Mouse (Mus musculus): ENCODE results near the gene Trim38. TPM values are rescaled to one million over a fixed set of nuclear protein-coding genes. Genes with fewer than 3 reads are reported as not detected.

The Trim38 gene
- polyA plus RNA-seq, 1 experiment from 2014 or later = not detected

- 91% methylated on average over 5 of the region's 5 CpGs for WGBS
- ATAC-seq (replicated peaks; ENCODE audit: low FRiP score) (no peak), DNase-seq (ENCODE audit: low spot score) (no peak)
- H3K9ac ChIP-seq (ENCODE audit: low read depth, low read length) = no peak overlapping the region
- no peaks in the 10 kb centered on the region for H3K9me3 ChIP-seq (ENCODE audit: control insufficient read depth, low read length)
- H3K4me3 ChIP-seq (ENCODE audit: low read depth, low read length) = no peak overlapping the region
- no peaks in the 10 kb centered on the region for H3K27me3 ChIP-seq (replicated peaks; ENCODE audit: control insufficient read depth, insufficient read depth, low read length)
- no peak overlapping the region for H3K4me2 ChIP-seq
- H3K27ac ChIP-seq (ENCODE audit: low read depth, low read length) = peak overlapping the region; percentile 32; the same call in 1 of the 2 replicates
- peaks cover 7% of the 10 kb centered on the region for H3K4me1 ChIP-seq (replicated peaks; ENCODE audit: control insufficient read depth, insufficient read depth, low read length)
- no peaks in the 10 kb centered on the region for H3K36me3 ChIP-seq (ENCODE audit: control insufficient read depth, insufficient read depth, low read length)
Observed at GRCm38 (mm10) chr13:23737091-23737490, 32.6 kb upstream of the Trim38 start.

- peak overlapping the region; percentile 52 for H3K4me3 ChIP-seq (ENCODE audit: low read depth, low read length)
- no peak for ATAC-seq (replicated peaks; ENCODE audit: low FRiP score)
- peaks cover 7% of the 10 kb centered on the region for H3K4me1 ChIP-seq (replicated peaks; ENCODE audit: control insufficient read depth, insufficient read depth, low read length)
- H3K4me2 ChIP-seq = peak overlapping the region; percentile 91
- WGBS = 23% methylated on average over 4 of the region's 4 CpGs
- H3K9ac ChIP-seq (ENCODE audit: low read depth, low read length) = peak overlapping the region; percentile 83
- no peaks in the 10 kb centered on the region for H3K9me3 ChIP-seq (ENCODE audit: control insufficient read depth, low read length)
- peak overlapping the region; percentile 100 for H3K27ac ChIP-seq (ENCODE audit: low read depth, low read length)
- no peak for DNase-seq (ENCODE audit: low spot score)
- H3K36me3 ChIP-seq (ENCODE audit: control insufficient read depth, insufficient read depth, low read length) = no peaks in the 10 kb centered on the region
- no peaks in the 10 kb centered on the region for H3K27me3 ChIP-seq (replicated peaks; ENCODE audit: control insufficient read depth, insufficient read depth, low read length)
Observed at GRCm38 (mm10) chr13:23738041-23738440, 31.7 kb upstream of the Trim38 start.

- H3K27ac ChIP-seq (ENCODE audit: low read depth, low read length) = peak within 1 kb of the TSS; percentile 100
- H3K27me3 ChIP-seq (replicated peaks; ENCODE audit: control insufficient read depth, insufficient read depth, low read length) = no peaks in the 10 kb centered on the region
- no peaks in the 10 kb centered on the region for H3K36me3 ChIP-seq (ENCODE audit: control insufficient read depth, insufficient read depth, low read length)
- H3K4me1 ChIP-seq (replicated peaks; ENCODE audit: control insufficient read depth, insufficient read depth, low read length) = peaks cover 7% of the 10 kb centered on the region
- WGBS = under 1% methylated on average over 30 of the region's 38 CpGs
- peak; percentile 95 for DNase-seq (ENCODE audit: low spot score)
- peak within 1 kb of the TSS; percentile 91 for H3K4me2 ChIP-seq
- peak within 1 kb of the TSS; percentile 83 for H3K9ac ChIP-seq (ENCODE audit: low read depth, low read length)
- no peaks in the 10 kb centered on the region for H3K9me3 ChIP-seq (ENCODE audit: control insufficient read depth, low read length)
- peak within 1 kb of the TSS; percentile 52 for H3K4me3 ChIP-seq (ENCODE audit: low read depth, low read length)
- ATAC-seq (replicated peaks; ENCODE audit: low FRiP score) = peak; percentile 83
Observed at GRCm38 (mm10) chr13:23738677-23739068, 31.0 kb upstream of the Trim38 start, which contains the start of gene Hist1h1c. Gene Hist1h1c, plus strand, starts transcription at chr13:23738808.

- Histone ChIP-seq H3K4me3 (ENCODE audit: low read depth, low read length) (peak overlapping the region; percentile 52), H3K27ac (ENCODE audit: low read depth, low read length) (peak overlapping the region; percentile 100), H3K9me3 (ENCODE audit: control insufficient read depth, low read length) (no peaks in the 10 kb centered on the region), H3K36me3 (ENCODE audit: control insufficient read depth, insufficient read depth, low read length) (no peaks in the 10 kb centered on the region), H3K27me3 (replicated peaks; ENCODE audit: control insufficient read depth, insufficient read depth, low read length) (no peaks in the 10 kb centered on the region), H3K4me2 (peak overlapping the region; percentile 91), H3K4me1 (replicated peaks; ENCODE audit: control insufficient read depth, insufficient read depth, low read length) (peaks cover 7% of the 10 kb centered on the region), H3K9ac (ENCODE audit: low read depth, low read length) (peak overlapping the region; percentile 83)
- peak; percentile 85 for ATAC-seq (replicated peaks; ENCODE audit: low FRiP score)
- peak; percentile 94 for DNase-seq (ENCODE audit: low spot score)
- under 1% methylated on average over 39 of the region's 39 CpGs for WGBS
Observed at GRCm38 (mm10) chr13:23739069-23739921, 30.4 kb upstream of the Trim38 start.

GRCm38 (mm10) chr13:23739922-23740252 is 29.8 kb upstream of the Trim38 start:
- under 1% methylated on average over 14 of the region's 14 CpGs for WGBS
- ATAC-seq (replicated peaks; ENCODE audit: low FRiP score) (no peak), DNase-seq (ENCODE audit: low spot score) (no peak)
- H3K27me3 ChIP-seq (replicated peaks; ENCODE audit: control insufficient read depth, insufficient read depth, low read length) = no peaks in the 10 kb centered on the region
- peak overlapping the region; percentile 91 for H3K4me2 ChIP-seq
- peaks cover 7% of the 10 kb centered on the region for H3K4me1 ChIP-seq (replicated peaks; ENCODE audit: control insufficient read depth, insufficient read depth, low read length)
- H3K36me3 ChIP-seq (ENCODE audit: control insufficient read depth, insufficient read depth, low read length) = no peaks in the 10 kb centered on the region
- peak overlapping the region; percentile 100 for H3K27ac ChIP-seq (ENCODE audit: low read depth, low read length)
- H3K9me3 ChIP-seq (ENCODE audit: control insufficient read depth, low read length) = no peaks in the 10 kb centered on the region
- H3K4me3 ChIP-seq (ENCODE audit: low read depth, low read length) = peak overlapping the region; percentile 52
- peak overlapping the region; percentile 83 for H3K9ac ChIP-seq (ENCODE audit: low read depth, low read length)

DNA sequence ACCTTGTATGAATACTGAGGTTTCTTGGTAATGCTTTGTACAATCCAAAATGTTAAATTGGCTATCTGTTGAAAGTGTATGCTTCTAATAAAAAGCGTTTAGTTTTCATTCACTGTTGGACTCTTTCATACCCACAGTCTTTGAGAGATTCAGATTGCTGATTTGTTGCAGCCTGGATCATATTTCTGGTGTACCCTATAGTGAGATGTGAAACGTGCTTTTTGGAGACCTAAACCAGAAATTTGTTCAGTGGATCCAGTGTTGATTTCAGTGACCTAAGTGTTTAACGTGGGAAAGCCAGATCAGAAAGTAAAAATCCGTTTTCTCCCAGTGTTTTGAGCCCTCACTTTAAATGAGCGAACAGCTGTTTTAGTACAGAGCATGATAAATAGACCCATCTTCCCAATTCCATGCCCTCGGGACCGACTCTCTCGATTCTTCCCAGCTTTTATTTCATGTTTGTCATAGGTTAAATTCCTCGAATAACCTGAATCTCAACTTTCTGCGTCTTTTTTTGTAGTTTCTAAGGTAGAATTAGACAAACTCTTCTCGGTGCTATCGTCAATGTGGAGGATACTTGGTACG is 29.4 kb upstream of the Trim38 start:
- Histone ChIP-seq H3K4me3 (ENCODE audit: low read depth, low read length) (peak overlapping the region; percentile 52), H3K36me3 (ENCODE audit: control insufficient read depth, insufficient read depth, low read length) (no peaks in the 10 kb centered on the region), H3K9ac (ENCODE audit: low read depth, low read length) (peak overlapping the region; percentile 83), H3K27ac (ENCODE audit: low read depth, low read length) (peak overlapping the region; percentile 100), H3K4me2 (peak overlapping the region; percentile 91), H3K27me3 (replicated peaks; ENCODE audit: control insufficient read depth, insufficient read depth, low read length) (no peaks in the 10 kb centered on the region), H3K4me1 (replicated peaks; ENCODE audit: control insufficient read depth, insufficient read depth, low read length) (peaks cover 7% of the 10 kb centered on the region), H3K9me3 (ENCODE audit: control insufficient read depth, low read length) (no peaks in the 10 kb centered on the region)
- WGBS = 23% methylated on average over 13 of the region's 13 CpGs
- DNase-seq (ENCODE audit: low spot score) (no peak), ATAC-seq (replicated peaks; ENCODE audit: low FRiP score) (no peak)

GRCm38 (mm10) chr13:23740910-23741309 is 28.8 kb upstream of the Trim38 start:
- 32% methylated on average over 5 of the region's 5 CpGs for WGBS
- ATAC-seq (replicated peaks; ENCODE audit: low FRiP score) (no peak), DNase-seq (ENCODE audit: low spot score) (no peak)
- H3K9me3 ChIP-seq (ENCODE audit: control insufficient read depth, low read length) = no peaks in the 10 kb centered on the region
- peak overlapping the region; percentile 100 for H3K27ac ChIP-seq (ENCODE audit: low read depth, low read length)
- H3K27me3 ChIP-seq (replicated peaks; ENCODE audit: control insufficient read depth, insufficient read depth, low read length) = no peaks in the 10 kb centered on the region
- H3K9ac ChIP-seq (ENCODE audit: low read depth, low read length) = peak overlapping the region; percentile 83; the same call in 1 of the 2 replicates
- peak overlapping the region; percentile 91 for H3K4me2 ChIP-seq
- H3K4me1 ChIP-seq (replicated peaks; ENCODE audit: control insufficient read depth, insufficient read depth, low read length) = peaks cover 7% of the 10 kb centered on the region
- no peaks in the 10 kb centered on the region for H3K36me3 ChIP-seq (ENCODE audit: control insufficient read depth, insufficient read depth, low read length)
- H3K4me3 ChIP-seq (ENCODE audit: low read depth, low read length) = peak overlapping the region; percentile 52

GRCm38 (mm10) chr13:23742007-23742406 is 27.7 kb upstream of the Trim38 start:
- peak overlapping the region; percentile 53; the same call in 1 of the 2 replicates for H3K9ac ChIP-seq (ENCODE audit: low read depth, low read length)
- H3K27me3 ChIP-seq (replicated peaks; ENCODE audit: control insufficient read depth, insufficient read depth, low read length) = no peaks in the 10 kb centered on the region
- DNase-seq (ENCODE audit: low spot score) = no peak
- H3K36me3 ChIP-seq (ENCODE audit: control insufficient read depth, insufficient read depth, low read length) = no peaks in the 10 kb centered on the region
- no peak overlapping the region for H3K4me3 ChIP-seq (ENCODE audit: low read depth, low read length)
- H3K27ac ChIP-seq (ENCODE audit: low read depth, low read length) = peak overlapping the region; percentile 74
- ATAC-seq (replicated peaks; ENCODE audit: low FRiP score) = no peak
- H3K4me2 ChIP-seq = peak overlapping the region; percentile 42
- no peaks in the 10 kb centered on the region for H3K9me3 ChIP-seq (ENCODE audit: control insufficient read depth, low read length)
- H3K4me1 ChIP-seq (replicated peaks; ENCODE audit: control insufficient read depth, insufficient read depth, low read length) = peaks cover 7% of the 10 kb centered on the region

All from liver, embryonic 11.5 days (tissue).